ENCODE assay signal across 19 mouse cellular contexts in the genomic region with DNA sequence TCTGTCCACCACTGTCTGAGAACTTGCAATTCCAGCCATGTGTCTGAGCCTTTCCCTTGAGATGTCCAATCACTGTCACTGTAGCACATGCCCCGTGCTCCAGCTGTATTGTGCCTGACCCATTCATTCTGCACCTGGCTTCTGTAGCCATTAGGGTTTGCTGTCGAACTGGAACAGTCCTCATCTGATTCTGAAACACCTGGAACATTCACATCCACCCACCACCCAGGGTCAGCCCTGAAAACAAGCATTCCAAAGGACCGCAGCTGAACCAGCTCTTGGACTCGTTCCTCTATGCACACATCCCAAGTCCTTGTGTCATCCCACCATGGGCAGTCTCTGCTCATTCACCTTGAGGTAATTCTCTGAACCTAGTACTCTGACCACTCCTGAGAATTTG.
DNase-seq lines count a peak whose midpoint lies in the region; ATAC-seq lines count a peak whose summit lies in the region.
"Had no signal": no experiment of that assay in that cellular context is flagged by ENCODE, and none has a peak within 500 bp of the region (broad histone marks: within the 10 kb centered on the region; RNA-seq: fewer than 3 reads in every experiment).

No protein-coding gene starts in this region.

- ATAC-seq in midbrain, embryonic 11.5 days (ENCODE audit: low FRiP score) = no peak
- ATAC-seq: activated CD4-positive, CD25-positive, alpha-beta regulatory T cell, adult 4 months; CD4-positive, CD25-positive, alpha-beta regulatory T cell, adult 4 months; Patski had no signal

- intact Hi-C loops in heart, postnatal 10 days (cut with DNase I) = no loop called here

- no peak overlapping the region for H3K9ac ChIP-seq in midbrain, embryonic 11.5 days (ENCODE audit: low read length)

- H3K36me3 ChIP-seq in midbrain, embryonic 11.5 days (ENCODE audit: control insufficient read depth, insufficient read depth, low read length) = no peaks in the 10 kb centered on the region
- H3K36me3 ChIP-seq in midbrain, embryonic 10.5 days = no peaks in the 10 kb centered on the region
- H3K36me3 ChIP-seq: G1E had no signal

- no peaks in the 10 kb centered on the region for H3K4me1 ChIP-seq in midbrain, embryonic 11.5 days (ENCODE audit: control insufficient read depth, insufficient read depth, low read length)
- H3K4me1 ChIP-seq in midbrain, embryonic 10.5 days = no peaks in the 10 kb centered on the region

- H3K4me3 ChIP-seq in midbrain, embryonic 11.5 days (ENCODE audit: low read depth, low read length) = no peak overlapping the region
- H3K4me3 ChIP-seq in midbrain, embryonic 10.5 days = no peak overlapping the region

- WGBS in midbrain, embryonic 11.5 days = 80% methylated on average over 4 of the region's 4 CpGs
- 81% methylated on average over 4 of the region's 4 CpGs for WGBS in midbrain, embryonic 10.5 days

- peak; percentile 71 for DNase-seq in heart, adult 11 months
- DNase-seq in heart, postnatal 10 days = no peak
- peak; percentile 57 for DNase-seq in midbrain, embryonic 11.5 days (ENCODE audit: low spot score, missing footprints)
- no peak for DNase-seq in midbrain, embryonic 10.5 days (ENCODE audit: low spot score)
- DNase-seq: adrenal gland, adult 2 months; adrenal gland, adult 8-10 months; adrenal gland, postnatal 10 days; adrenal gland, postnatal 14 days; adrenal gland, postnatal 25 days; adrenal gland, postnatal 36 days; B cell, adult 2 months; cerebellum, adult 11 months; cerebellum, adult 11-12 months; cerebellum, adult 18-20 months had no signal

- H3K27me3 ChIP-seq in midbrain, embryonic 11.5 days (ENCODE audit: control insufficient read depth, insufficient read depth, low read length) = no peaks in the 10 kb centered on the region
- H3K27me3 ChIP-seq in midbrain, embryonic 10.5 days (ENCODE audit: low read depth, poor library complexity, severe bottlenecking) = no peaks in the 10 kb centered on the region
- H3K27me3 ChIP-seq: CH12.LX, Patski had no signal

- H3K9me3 ChIP-seq in midbrain, embryonic 11.5 days (ENCODE audit: control insufficient read depth, low read length) = no peaks in the 10 kb centered on the region
- H3K9me3 ChIP-seq in midbrain, embryonic 10.5 days (replicated peaks) = no peaks in the 10 kb centered on the region

- no peak overlapping the region for H3K4me2 ChIP-seq in midbrain, embryonic 11.5 days

- H3K27ac ChIP-seq in midbrain, embryonic 11.5 days (ENCODE audit: low read depth, low read length) = no peak overlapping the region
- H3K27ac ChIP-seq in midbrain, embryonic 10.5 days (replicated peaks) = no peak overlapping the region

Comparison
In these comparisons a context has a peak if more than half of its experiments do, and no peak if none do; other contexts are left out.
1. DNase-seq: peak in heart, adult 11 months (single experiment) and midbrain, embryonic 11.5 days (single experiment); none in heart, postnatal 10 days (0 of 2) and midbrain, embryonic 10.5 days (single experiment).